Mouse (Mus musculus): ENCODE measurements around the gene Rbm42. TPM values are rescaled to one million over a fixed set of nuclear protein-coding genes. Genes with fewer than 3 reads are reported as not detected.

The Rbm42 gene
- total RNA-seq, 2 experiments from 2014 or later: 46.0 to 49.1 TPM

Other genes with a start within 250 kb of the Rbm42 start
- gene Tyrobp, start 236.6 kb downstream of the Rbm42 start, total RNA-seq (2021): 10 to 100 TPM; 18.9 to 22.2 TPM
- gene Hcst, start 230.5 kb downstream of the Rbm42 start, total RNA-seq (2021): 1 to 10 TPM in 1 of 2 experiments, under 1 TPM in 1; 0.69 to 3.3 TPM
- gene Nfkbid, start 228.6 kb downstream of the Rbm42 start, total RNA-seq (2021): under 1 TPM; 0.35 to 0.87 TPM
- 1 to 10 TPM; 2.8 to 3.4 TPM for gene Aplp1, start 204.8 kb downstream of the Rbm42 start, total RNA-seq (2021)
- not detected for gene Kirrel2, start 192.6 kb downstream of the Rbm42 start, total RNA-seq (2021)
- not detected for gene Nphs1, start 192.0 kb downstream of the Rbm42 start, total RNA-seq (2021)
- not detected for gene Prodh2, start 156.7 kb downstream of the Rbm42 start, total RNA-seq (2021)
- under 1 TPM; 0.36 to 0.50 TPM for gene Arhgap33, start 115.3 kb downstream of the Rbm42 start, total RNA-seq (2021)
- 100 to 1,000 TPM; 845 to 870 TPM for gene Hspb6, start 98.1 kb downstream of the Rbm42 start, total RNA-seq (2021)
- 1 to 10 TPM; 2.1 to 4.6 TPM for gene Proser3, start 98.0 kb downstream of the Rbm42 start, total RNA-seq (2021)
- gene Lin37, start 90.5 kb downstream of the Rbm42 start, total RNA-seq (2021): 10 to 100 TPM; 16.8 to 18.8 TPM
- 10 to 100 TPM; 61.2 to 65.9 TPM for gene U2af1l4, start 87.0 kb downstream of the Rbm42 start, total RNA-seq (2021)
- gene Gm49396, start 87.0 kb downstream of the Rbm42 start, total RNA-seq (2021): 1 to 10 TPM in 1 of 2 experiments, under 1 TPM in 1; 0.35 to 1.1 TPM
- gene Psenen, start 86.7 kb downstream of the Rbm42 start, total RNA-seq (2021): 10 to 100 TPM; 80.1 to 84.4 TPM
- gene Igflr1, start 84.9 kb downstream of the Rbm42 start, total RNA-seq (2021): under 1 TPM; 0.50 to 0.77 TPM
- 10 to 100 TPM; 13.6 to 18.3 TPM for gene Kmt2b, start 61.6 kb downstream of the Rbm42 start, total RNA-seq (2021)
- gene Zbtb32, start 51.4 kb downstream of the Rbm42 start, total RNA-seq (2021): under 1 TPM in 1 of 2 experiments, not detected in 1; 0.21 TPM
- gene Upk1a, start 37.5 kb downstream of the Rbm42 start, total RNA-seq (2021): under 1 TPM in 1 of 2 experiments, not detected in 1; 0.26 TPM
- 1,000 to 10,000 TPM; 4,470 to 4,611 TPM for gene Cox6b1, start 24.2 kb downstream of the Rbm42 start, total RNA-seq (2021)
- gene Etv2, start 14.5 kb downstream of the Rbm42 start, total RNA-seq (2021): not detected
- gene Haus5, start 14.7 kb upstream of the Rbm42 start, total RNA-seq (2021): 1 to 10 TPM; 4.4 to 6.2 TPM
- under 1 TPM; 0.40 to 0.67 TPM for gene Pmis2, start 21.3 kb upstream of the Rbm42 start, total RNA-seq (2021)
- not detected for gene 2200002J24Rik, start 48.6 kb upstream of the Rbm42 start, total RNA-seq (2021)
- under 1 TPM in 1 of 2 experiments, not detected in 1; 0.51 TPM for gene Atp4a, start 61.9 kb upstream of the Rbm42 start, total RNA-seq (2021)
- 100 to 1,000 TPM; 238 to 252 TPM for gene Tmem147, start 79.2 kb upstream of the Rbm42 start, total RNA-seq (2021)
- gene Gapdhs, start 93.4 kb upstream of the Rbm42 start, total RNA-seq (2021): not detected
- gene Sbsn, start 101.2 kb upstream of the Rbm42 start, total RNA-seq (2021): 1 to 10 TPM; 2.1 to 3.7 TPM
- 1 to 10 TPM; 1.0 to 3.5 TPM for gene Dmkn, start 113.4 kb upstream of the Rbm42 start, total RNA-seq (2021)
- not detected for gene Krtdap, start 137.6 kb upstream of the Rbm42 start, total RNA-seq (2021)
- gene Ffar2, start 173.5 kb upstream of the Rbm42 start, total RNA-seq (2021): under 1 TPM; 0.23 to 0.35 TPM
- not detected for gene Ffar3, start 205.9 kb upstream of the Rbm42 start, total RNA-seq (2021)
- gene Ffar1, start 211.2 kb upstream of the Rbm42 start, total RNA-seq (2021): under 1 TPM in 1 of 2 experiments, not detected in 1; 0.13 TPM
- gene Cd22, start 230.0 kb upstream of the Rbm42 start, total RNA-seq (2021): 1 to 10 TPM in 1 of 2 experiments, under 1 TPM in 1; 0.35 to 6.6 TPM

Data from heart, adult 18-20 months (tissue).